Mouse (Mus musculus) kidney, adult 2 months (tissue): ENCODE results near the gene Coro1b.

Experiments
- CTCF ChIP-seq: fragments of 200-500 bp; conservative IDR thresholded peaks from 2 replicates; pipeline ENCODE4 v1.5.1; 2011; ENCODE audit warnings: low read depth, mild to moderate bottlenecking, control low read depth, low read length, moderate library complexity, mixed read lengths; ENCODE audit not compliant: insufficient read depth, insufficient read length
- POLR2A ChIP-seq: fragments of 200-500 bp; IDR thresholded peaks from one replicate; pipeline ENCODE4 v1.6.1; 2011; ENCODE audit warnings: low read depth, low read length, control low read depth

- TF ChIP-seq CTCF (no peak), POLR2A (no peak)
Measured at GRCm38 (mm10) chr19:4194021-4194724, 45.8 kb downstream of the Coro1b start.
